Mouse (Mus musculus): ENCODE results near the gene H2-Aa. TPM values are rescaled to one million over a fixed set of nuclear protein-coding genes. Genes with fewer than 3 reads are reported as not detected.
A peak's percentile ranks its signal among the peaks of the same experiment; 100 is the strongest.

H2-Aa gene
- polyA plus RNA-seq (2012; ENCODE audit: insufficient read depth, insufficient read length, low replicate concordance, missing spikeins): 508 and 641 TPM in 2 replicates

DNA sequence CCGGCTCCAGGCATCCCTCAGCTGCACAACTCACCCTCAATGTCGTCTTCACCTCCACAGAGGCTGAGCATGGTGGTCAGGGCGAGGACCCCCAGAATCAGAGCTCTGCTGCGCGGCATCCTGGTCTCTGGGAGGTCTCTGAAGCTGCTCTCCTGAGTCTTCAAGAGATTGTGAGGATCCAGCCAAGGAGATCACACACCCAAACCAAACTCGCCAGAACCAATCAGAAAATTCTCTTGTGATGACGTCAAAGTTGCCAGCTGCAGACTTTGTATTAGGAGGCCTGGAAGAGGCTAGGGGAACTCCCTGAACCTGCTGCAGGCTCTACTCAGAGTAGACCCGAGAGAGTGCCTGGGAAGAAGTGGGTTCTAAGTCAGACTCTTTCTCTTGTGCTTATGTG, at the start of gene H2-Aa:
TSS of gene H2-Aa (minus strand) at position 176 of the 400 bp plus-strand sequence.
- Histone ChIP-seq H3K4me3 (ENCODE audit: insufficient read depth, low read depth, low read length) (no peak within 1 kb of the TSS), H3K27ac (ENCODE audit: insufficient read depth, low read depth, low read length) (no peak within 1 kb of the TSS), H3K4me1 (ENCODE audit: control insufficient read depth, insufficient read depth, low read length) (no peaks in the 10 kb centered on the region)
- TF ChIP-seq CTCF (IDR thresholded peaks at IDR 0.05; ENCODE audit: insufficient read depth, low read depth, low read length) (no peak), POLR2A (IDR thresholded peaks at IDR 0.05; ENCODE audit: insufficient read depth, low read depth, low read length) (no peak)
- WGBS: 20% methylated on average over 8 of the region's 8 CpGs

DNA sequence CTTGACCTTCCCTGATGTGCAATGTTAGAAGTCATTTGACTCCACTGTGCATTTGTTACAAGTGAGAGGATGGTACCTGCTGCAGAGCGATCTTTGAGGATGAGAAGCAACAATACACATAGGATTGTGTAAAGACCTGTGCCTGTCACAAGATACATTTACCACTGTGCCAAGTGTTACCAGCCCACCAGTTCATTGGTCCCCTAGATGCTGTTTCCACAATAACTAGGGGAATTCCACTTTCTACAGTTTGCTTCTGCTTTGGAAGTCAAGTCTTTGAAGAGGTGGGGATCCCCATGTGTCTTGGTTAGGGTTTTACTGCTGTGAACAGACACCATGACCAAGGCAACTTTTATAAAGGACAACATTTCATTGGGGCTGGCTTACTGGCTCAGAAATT, 43.6 kb upstream of the H2-Aa start:
- TF ChIP-seq POLR2A (IDR thresholded peaks at IDR 0.05; ENCODE audit: insufficient read depth, low read depth, low read length): no peak
- Histone ChIP-seq H3K4me1 (ENCODE audit: control insufficient read depth, insufficient read depth, low read length) (no peaks in the 10 kb centered on the region), H3K27ac (ENCODE audit: insufficient read depth, low read depth, low read length) (no peak overlapping the region), H3K4me3 (ENCODE audit: insufficient read depth, low read depth, low read length) (no peak overlapping the region)
- 97% methylated on average over 1 of the region's 1 CpGs for WGBS

DNA sequence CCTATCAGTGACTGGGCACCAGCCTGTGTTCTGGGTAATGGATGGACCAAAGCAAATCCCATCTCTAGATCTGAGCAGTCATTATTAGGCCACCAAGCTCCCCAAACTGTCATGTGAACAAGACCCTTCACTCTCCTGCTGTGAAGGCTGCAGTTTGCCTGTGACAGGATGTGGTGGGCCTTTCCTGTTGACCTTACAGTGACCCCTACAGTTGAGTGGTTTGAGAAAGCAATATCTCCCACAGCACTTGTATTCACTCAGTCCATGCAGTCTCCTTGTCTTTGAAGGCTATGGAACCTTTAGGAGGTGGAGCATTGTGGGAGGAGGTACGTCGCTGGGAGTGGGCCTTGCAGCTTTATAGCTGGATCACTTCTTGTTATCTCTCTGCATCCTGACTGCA, 42.2 kb upstream of the H2-Aa start:
- Histone ChIP-seq H3K4me3 (ENCODE audit: insufficient read depth, low read depth, low read length) (no peak overlapping the region), H3K4me1 (ENCODE audit: control insufficient read depth, insufficient read depth, low read length) (no peaks in the 10 kb centered on the region), H3K27ac (ENCODE audit: insufficient read depth, low read depth, low read length) (no peak overlapping the region)
- TF ChIP-seq CTCF (IDR thresholded peaks at IDR 0.05; ENCODE audit: insufficient read depth, low read depth, low read length) (no peak), POLR2A (IDR thresholded peaks at IDR 0.05; ENCODE audit: insufficient read depth, low read depth, low read length) (no peak)
- 76% methylated on average over 2 of the region's 2 CpGs for WGBS

DNA sequence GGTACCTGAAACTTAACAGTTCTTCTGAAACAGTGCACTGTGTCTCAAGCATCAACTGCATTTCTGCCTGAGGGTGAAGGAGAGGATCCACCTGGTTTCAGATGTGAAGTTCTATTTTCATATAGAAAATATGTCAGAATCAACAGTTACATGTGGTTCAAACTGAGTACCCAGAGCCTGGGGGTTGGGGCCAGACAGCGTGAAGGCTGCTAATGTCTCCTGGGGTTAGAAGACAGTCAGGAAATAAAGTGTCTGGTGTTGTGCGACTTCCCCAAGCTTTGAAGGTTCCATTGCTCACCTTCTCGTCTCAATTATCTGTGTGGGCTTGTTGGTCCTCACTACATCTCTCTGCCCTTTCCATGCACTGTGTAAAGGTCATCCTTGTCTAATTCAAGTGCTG, 38.8 kb upstream of the H2-Aa start:
- Histone ChIP-seq H3K4me1 (ENCODE audit: control insufficient read depth, insufficient read depth, low read length) (no peaks in the 10 kb centered on the region), H3K4me3 (ENCODE audit: insufficient read depth, low read depth, low read length) (no peak overlapping the region), H3K27ac (ENCODE audit: insufficient read depth, low read depth, low read length) (no peak overlapping the region)
- 86% methylated on average over 3 of the region's 3 CpGs for WGBS
- TF ChIP-seq CTCF (IDR thresholded peaks at IDR 0.05; ENCODE audit: insufficient read depth, low read depth, low read length) (no peak), POLR2A (IDR thresholded peaks at IDR 0.05; ENCODE audit: insufficient read depth, low read depth, low read length) (no peak)

DNA sequence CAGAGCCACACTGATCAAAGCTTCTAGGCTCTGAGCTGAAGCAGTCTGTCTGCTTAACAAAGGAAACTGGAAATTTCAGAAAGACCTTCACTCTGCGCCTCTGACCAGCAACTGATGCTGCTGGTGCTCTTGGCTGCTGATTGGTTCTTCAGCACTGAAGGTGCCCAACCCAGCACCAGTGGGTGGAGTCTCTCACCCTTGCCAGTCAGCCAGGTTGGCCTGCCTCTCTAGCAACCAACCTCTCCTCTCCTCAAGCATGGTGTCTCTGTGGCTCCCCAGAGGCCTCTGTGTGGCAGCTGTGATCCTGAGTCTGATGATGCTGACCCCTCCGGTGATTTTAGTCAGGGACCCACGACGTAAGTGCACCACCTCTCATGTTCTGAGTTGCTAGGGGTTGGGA, 37.8 kb upstream of the H2-Aa start, which contains the start of gene H2-Eb2:
TSS of gene H2-Eb2 (plus strand) at position 230 of the 400 bp plus-strand sequence.
- 58% methylated on average over 4 of the region's 4 CpGs for WGBS
- TF ChIP-seq POLR2A (IDR thresholded peaks at IDR 0.05; ENCODE audit: insufficient read depth, low read depth, low read length) (no peak), CTCF (IDR thresholded peaks at IDR 0.05; ENCODE audit: insufficient read depth, low read depth, low read length) (no peak)
- Histone ChIP-seq H3K27ac (ENCODE audit: insufficient read depth, low read depth, low read length) (no peak within 1 kb of the TSS), H3K4me3 (ENCODE audit: insufficient read depth, low read depth, low read length) (no peak within 1 kb of the TSS), H3K4me1 (ENCODE audit: control insufficient read depth, insufficient read depth, low read length) (no peaks in the 10 kb centered on the region)

DNA sequence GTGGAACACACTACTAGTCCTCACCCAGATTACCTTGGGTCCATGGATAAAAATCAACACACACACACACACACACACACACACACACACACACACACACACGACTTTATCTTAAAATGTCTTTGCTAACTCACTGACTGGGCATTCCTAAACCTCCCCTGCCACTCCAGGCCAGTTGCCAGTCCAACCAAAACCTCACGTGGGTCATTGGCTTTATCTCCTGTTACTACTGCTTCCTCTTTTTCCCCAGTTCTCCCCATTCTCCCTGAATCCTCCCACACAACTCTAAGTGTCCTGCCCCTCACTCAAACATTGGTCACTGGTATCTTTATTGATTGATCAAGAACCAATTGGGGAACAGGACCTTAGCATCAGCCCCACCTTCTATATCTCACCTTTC, 29.7 kb upstream of the H2-Aa start:
- 44% methylated on average over 2 of the region's 2 CpGs for WGBS

DNA sequence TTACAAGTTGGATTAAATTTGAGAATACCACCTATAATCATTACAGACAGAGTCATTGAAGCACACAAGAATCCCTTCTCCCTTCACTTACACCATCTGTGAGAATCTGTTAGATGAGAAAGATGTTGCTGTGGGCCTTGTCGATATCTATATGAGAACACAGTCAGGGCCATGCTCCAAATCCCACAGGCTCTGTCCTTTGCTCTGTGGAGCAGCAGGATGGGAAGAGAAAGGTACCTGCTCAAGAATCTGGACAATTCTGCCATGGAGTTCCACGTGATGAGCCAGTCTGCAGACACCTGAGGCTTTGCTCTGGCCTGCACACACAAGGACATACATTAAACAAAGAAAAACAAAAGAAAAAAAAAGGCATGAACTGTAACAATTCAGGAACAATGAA, 29.1 kb upstream of the H2-Aa start:
- H3K4me1 ChIP-seq (ENCODE audit: control insufficient read depth, insufficient read depth, low read length): no peaks in the 10 kb centered on the region
- TF ChIP-seq POLR2A (IDR thresholded peaks at IDR 0.05; ENCODE audit: insufficient read depth, low read depth, low read length): no peak
- TF ChIP-seq CTCF (IDR thresholded peaks at IDR 0.05; ENCODE audit: insufficient read depth, low read depth, low read length): no peak
- no peak overlapping the region for H3K4me3 ChIP-seq (ENCODE audit: insufficient read depth, low read depth, low read length)
- WGBS: 83% methylated on average over 2 of the region's 2 CpGs
- no peak overlapping the region for H3K27ac ChIP-seq (ENCODE audit: insufficient read depth, low read depth, low read length)

More for the DNA sequence above, 29.7 kb upstream of the H2-Aa start:
- TF ChIP-seq CTCF (IDR thresholded peaks at IDR 0.05; ENCODE audit: insufficient read depth, low read depth, low read length) (no peak), POLR2A (IDR thresholded peaks at IDR 0.05; ENCODE audit: insufficient read depth, low read depth, low read length) (no peak)
- Histone ChIP-seq H3K4me3 (ENCODE audit: insufficient read depth, low read depth, low read length) (no peak overlapping the region), H3K4me1 (ENCODE audit: control insufficient read depth, insufficient read depth, low read length) (no peaks in the 10 kb centered on the region), H3K27ac (ENCODE audit: insufficient read depth, low read depth, low read length) (no peak overlapping the region)

DNA sequence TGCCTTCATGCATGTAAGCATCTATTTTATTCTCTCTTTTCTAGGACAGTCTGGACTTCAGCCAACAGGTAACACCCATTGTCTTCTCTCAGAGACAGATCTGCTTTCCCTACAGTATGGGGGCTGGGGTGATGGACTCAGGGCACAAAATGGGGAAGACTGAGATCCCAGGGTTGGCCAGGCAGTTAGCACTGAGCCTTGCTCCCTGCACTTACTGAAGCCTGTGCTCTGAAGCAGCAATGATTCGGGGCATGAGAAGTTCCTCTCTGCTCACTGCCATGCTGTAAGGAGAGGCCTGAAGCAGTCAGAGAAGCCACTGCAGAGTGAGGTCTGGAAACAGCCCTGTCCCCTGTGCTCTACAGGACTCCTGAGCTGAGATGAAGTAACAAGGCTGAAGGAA, 27.9 kb upstream of the H2-Aa start:
- no peak overlapping the region for H3K27ac ChIP-seq (ENCODE audit: insufficient read depth, low read depth, low read length)
- H3K4me1 ChIP-seq (ENCODE audit: control insufficient read depth, insufficient read depth, low read length): no peaks in the 10 kb centered on the region
- 84% methylated on average over 1 of the region's 1 CpGs for WGBS
- no peak overlapping the region for H3K4me3 ChIP-seq (ENCODE audit: insufficient read depth, low read depth, low read length)
- TF ChIP-seq CTCF (IDR thresholded peaks at IDR 0.05; ENCODE audit: insufficient read depth, low read depth, low read length): no peak
- no peak for TF ChIP-seq POLR2A (IDR thresholded peaks at IDR 0.05; ENCODE audit: insufficient read depth, low read depth, low read length)

DNA sequence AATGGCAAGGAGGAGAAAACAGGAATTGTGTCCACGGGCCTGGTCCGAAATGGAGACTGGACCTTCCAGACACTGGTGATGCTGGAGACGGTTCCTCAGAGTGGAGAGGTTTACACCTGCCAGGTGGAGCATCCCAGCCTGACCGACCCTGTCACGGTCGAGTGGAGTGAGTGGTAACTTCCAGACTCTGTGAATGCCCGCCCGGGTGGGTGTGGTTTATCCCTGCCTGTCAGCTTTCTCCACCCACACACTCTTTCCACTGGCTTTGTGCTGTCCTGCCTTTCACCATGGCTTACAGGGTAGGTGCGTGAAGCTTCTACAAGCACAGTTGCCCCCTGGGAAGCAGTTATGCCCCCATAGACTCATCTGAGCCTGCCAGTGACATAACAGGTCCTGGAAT, 26.7 kb upstream of the H2-Aa start:
- Histone ChIP-seq H3K27ac (ENCODE audit: insufficient read depth, low read depth, low read length) (no peak overlapping the region), H3K4me1 (ENCODE audit: control insufficient read depth, insufficient read depth, low read length) (peaks cover 5% of the 10 kb centered on the region), H3K4me3 (ENCODE audit: insufficient read depth, low read depth, low read length) (no peak overlapping the region)
- TF ChIP-seq CTCF (IDR thresholded peaks at IDR 0.05; ENCODE audit: insufficient read depth, low read depth, low read length) (no peak), POLR2A (IDR thresholded peaks at IDR 0.05; ENCODE audit: insufficient read depth, low read depth, low read length) (no peak)
- WGBS: 67% methylated on average over 9 of the region's 9 CpGs

DNA sequence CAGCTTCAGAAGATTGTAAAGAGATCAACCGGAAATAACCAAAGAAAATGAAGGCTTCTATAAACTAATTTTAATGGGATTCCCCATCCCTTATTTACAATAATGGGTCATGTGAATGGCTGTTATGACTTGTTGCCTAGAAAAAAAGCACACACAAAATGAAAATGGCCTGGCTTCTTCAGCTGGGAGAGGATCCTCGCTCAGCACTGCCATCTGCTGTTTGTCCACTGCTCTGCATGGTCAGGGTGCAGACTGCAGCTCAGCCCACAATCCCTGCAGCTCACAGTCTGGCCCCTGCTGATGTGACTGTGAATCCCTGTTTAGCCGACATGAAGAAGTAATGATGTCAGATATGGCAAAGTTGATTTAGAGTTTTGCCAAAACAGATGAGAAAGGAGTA, 25.8 kb upstream of the H2-Aa start:
- peaks cover 8% of the 10 kb centered on the region for H3K4me1 ChIP-seq (ENCODE audit: control insufficient read depth, insufficient read depth, low read length)
- H3K4me3 ChIP-seq (ENCODE audit: insufficient read depth, low read depth, low read length): no peak overlapping the region
- no peak overlapping the region for H3K27ac ChIP-seq (ENCODE audit: insufficient read depth, low read depth, low read length)
- WGBS: 35% methylated on average over 3 of the region's 3 CpGs
- peak; percentile 56 for TF ChIP-seq CTCF (IDR thresholded peaks at IDR 0.05; ENCODE audit: insufficient read depth, low read depth, low read length)
- TF ChIP-seq POLR2A (IDR thresholded peaks at IDR 0.05; ENCODE audit: insufficient read depth, low read depth, low read length): no peak

All from olfactory bulb, adult 2 months (tissue).